Mouse (Mus musculus): ENCODE data around the gene Cntnap5a.
"Not testable (repeated sequence)": the region's sequence is repeated elsewhere in the genome, so short reads cannot be mapped to it uniquely, and the experiment has no call there.

Gene Cntnap5a

DNA sequence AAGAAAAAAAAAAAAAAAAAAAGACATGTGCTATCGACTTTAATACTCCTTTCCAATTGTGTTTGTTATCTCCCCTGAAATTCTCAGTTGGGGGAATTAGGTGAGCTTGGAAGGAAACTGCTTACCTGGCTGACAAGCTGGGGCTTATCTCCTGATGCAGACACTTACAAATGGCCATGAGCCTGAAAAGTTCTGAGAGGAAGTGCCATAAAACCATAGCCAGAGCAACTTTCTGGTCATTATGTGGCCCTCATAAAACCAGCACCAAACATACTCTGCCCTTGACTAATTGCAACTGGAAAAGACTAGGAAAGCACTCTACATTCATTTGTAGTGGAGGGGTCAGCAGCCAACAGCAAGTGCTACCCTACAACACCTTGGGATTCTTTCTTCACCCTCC is 359.5 kb downstream of the Cntnap5a start:
- DNase-seq (ENCODE audit: low spot score in 2 of 2) = no peak

DNA sequence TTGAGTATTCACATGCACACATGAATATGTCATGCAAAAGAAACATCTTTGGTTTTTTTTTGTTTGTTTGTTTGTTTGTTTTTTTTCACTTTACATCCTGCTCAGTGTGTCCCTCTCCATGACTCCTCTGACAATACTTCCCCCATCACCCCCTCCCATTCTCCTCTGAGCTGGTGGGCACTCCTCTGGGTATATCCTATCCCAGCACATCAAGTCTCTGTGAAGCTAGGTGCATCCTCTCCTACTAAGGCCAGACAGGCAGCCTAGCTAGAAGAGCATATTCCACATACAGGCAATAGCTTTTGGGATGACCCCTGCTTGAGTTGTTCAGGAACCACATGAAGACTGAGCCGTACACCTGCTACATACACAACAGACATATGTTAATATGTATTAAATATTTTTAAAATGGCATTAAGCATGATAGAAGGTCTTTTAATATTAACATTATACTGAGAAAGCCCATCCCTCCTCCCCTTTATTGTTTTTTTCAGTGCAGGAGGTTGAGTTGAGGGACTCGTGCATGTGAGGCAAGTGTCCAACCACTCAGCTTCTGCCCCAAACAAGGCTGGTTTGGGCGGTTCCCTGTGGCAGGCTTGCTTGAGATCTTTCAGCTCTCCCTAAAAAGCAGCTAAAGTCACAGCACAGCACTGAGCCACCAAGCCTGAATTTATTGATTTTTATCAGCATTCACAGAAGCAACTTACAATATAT is 422.6 kb downstream of the Cntnap5a start:
- DNase-seq (ENCODE audit: low spot score in 2 of 2) = no peak

DNA sequence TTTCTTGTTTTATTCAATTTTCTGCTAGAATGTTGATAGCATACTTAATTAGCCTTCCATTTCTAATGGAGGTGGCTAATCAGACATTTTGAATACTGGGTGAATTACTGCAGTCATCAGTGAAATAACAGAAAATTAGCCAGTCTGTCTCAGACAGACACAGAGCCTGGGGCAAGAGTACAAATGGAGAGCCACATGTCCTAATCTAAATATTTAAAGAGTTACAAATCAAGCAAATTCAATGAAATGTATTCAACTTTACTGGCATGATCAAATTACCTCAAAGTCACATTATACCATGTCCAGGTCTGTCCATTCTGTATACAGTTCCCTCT is 423.1 kb downstream of the Cntnap5a start:
- DNase-seq (ENCODE audit: low spot score in 2 of 2) = no peak

- no peak for DNase-seq (ENCODE audit: low spot score in 2 of 2)
These were observed 423.8 kb downstream of the Cntnap5a start for GRCm38 (mm10) chr1:116108381-116108780.

DNA sequence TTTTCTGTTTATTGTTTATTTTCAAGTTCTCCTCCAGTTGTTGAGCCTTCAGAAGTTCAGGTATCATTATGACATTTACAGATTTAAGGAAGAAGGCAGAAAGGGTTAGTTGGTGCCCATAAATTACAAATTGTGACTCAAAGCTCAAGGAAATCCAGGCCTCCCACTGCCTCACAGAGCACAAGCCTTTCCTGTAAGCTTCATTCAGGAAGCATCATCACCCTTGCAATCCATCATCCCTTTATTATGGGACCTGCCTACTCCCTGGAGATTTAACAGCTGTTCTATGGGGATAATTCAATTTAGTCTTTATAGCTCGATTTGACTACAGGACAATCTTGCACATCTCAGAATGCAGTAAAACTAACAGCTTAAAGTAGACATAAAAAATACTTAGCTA is 441.2 kb downstream of the Cntnap5a start:
- no peak for DNase-seq (ENCODE audit: low spot score in 2 of 2)

DNA sequence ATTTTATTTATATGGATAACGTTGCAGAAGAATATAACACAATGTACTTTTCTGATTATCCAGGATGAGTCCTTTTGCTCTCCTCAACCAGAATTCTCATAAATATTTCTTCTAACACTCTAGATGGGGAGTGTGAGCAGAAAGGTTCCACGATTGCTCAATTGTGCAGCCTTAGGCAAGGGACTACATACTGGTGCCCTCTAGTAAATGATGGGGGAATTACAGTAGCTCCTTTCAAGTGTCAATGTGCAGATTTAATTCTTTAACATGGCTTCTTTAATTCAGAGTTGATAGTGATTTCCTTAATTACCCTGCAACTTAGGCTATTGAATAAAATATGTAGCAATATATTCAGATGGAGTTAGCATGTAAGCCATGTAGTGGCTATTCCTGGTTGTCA is 442.5 kb downstream of the Cntnap5a start:
- DNase-seq (ENCODE audit: low spot score in 2 of 2) = no peak

DNA sequence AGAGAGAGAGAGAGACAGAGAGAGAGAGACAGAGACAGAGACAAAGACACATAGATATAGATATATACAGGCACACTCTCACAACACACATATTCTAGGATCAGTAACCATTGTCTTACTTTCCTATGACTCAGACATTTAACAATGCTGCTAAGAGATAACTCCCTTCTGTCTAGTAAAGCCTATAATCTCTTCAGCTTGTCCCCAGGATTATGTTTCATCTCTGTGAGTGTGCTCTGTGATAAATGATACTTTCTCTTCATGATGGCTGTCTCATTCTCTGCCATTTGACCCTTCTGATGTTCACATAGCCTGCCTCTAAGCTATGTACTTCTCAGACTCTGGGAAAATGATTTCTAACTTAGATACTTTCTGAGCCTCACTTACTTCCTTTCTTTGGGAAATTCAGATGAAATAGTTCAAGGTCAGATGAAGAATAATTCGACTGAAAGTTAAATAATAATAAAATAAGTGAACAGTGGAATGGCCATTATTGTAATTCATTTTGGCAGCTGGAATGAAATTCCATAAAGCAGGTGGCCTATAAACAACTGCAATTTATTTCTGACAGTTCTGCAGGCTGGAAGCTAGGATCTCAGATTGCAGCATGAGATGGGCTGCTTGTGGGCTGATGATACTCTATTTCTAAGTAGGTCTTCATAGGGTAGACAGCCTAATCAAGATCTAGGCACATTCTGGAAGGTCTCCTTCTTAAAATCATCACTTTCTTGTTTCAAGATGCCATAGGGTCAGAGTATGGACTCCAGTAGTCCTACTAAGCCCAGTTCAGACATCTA is 444.1 kb downstream of the Cntnap5a start:
- DNase-seq (ENCODE audit: low spot score in 2 of 2) = no peak

DNA sequence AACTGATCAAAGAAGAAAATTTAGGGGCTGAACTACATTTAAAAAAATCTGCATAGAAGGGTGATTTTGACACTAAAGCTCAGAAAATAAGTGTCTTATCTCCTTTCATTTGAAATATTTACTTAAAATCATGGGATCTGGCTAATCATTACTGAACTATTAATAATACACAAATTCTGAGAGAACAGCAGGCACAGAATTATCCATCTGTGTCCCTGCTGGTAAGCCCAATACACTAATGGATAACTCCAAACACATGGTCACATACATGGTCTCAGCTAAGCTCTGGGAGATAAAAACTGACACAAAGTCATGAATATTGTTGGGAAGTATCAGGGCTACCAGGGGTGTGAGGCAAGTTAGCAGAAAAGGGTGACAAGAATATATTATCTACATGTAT is 447.9 kb downstream of the Cntnap5a start:
- no peak for DNase-seq (ENCODE audit: low spot score in 2 of 2)

DNA sequence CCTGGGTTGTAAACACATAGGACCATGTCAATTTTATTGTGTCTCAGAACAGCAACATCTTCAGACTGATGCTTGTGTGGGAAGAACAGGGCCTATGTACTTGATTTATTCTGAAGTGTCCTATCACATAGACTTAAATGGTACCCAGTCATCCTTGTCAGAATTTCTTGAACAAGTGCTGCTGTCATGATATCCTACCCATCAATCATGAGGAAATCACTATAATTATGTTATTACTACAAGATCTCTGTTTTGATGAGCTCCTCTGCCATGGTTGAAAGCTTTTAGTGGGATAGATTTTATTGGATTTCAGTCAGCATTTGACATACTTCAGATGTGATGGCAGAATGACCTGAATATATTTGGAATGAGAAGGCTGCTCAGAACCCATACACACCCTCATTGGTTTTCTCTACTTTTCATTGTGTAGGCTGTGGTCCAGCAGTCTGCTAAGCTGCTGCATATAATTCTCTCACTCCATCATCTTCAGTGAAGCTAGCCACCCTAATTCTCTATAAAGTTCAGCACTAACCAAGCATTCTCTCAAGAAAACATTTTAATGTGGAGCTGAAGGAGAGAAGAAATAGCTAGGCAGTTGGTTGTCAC is 465.3 kb downstream of the Cntnap5a start:
- no peak for DNase-seq (ENCODE audit: low spot score in 2 of 2)

- no peak for DNase-seq (ENCODE audit: low spot score in 2 of 2)
These were observed 499.9 kb downstream of the Cntnap5a start for GRCm38 (mm10) chr1:116184471-116184870.

- DNase-seq (ENCODE audit: low spot score in 2 of 2) = not testable (repeated sequence)
These were observed 503.6 kb downstream of the Cntnap5a start for GRCm38 (mm10) chr1:116188142-116188541.

DNA sequence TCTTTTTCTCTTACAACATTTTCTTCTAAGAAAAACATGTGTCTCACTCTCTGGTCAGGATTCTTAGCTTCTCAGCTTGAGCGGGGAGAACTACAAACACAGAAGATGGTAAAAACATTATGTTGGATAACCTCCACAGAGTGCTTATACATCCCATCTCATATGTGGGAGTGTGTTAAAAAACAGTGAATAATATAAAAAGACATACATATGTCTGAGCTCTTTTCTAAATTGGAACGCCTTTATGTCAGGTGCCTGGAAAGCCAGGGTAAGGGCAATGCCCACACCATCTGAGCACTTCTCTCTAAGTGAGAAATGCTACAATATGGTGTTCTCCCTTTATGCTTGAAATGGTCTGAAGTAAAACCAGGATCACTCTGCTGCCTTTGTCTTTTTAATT is 507.7 kb downstream of the Cntnap5a start:
- DNase-seq (ENCODE audit: low spot score in 2 of 2) = no peak

GRCm38 (mm10) chr1:116216883-116217282 is 532.3 kb downstream of the Cntnap5a start:
- DNase-seq (ENCODE audit: low spot score in 2 of 2) = no peak

GRCm38 (mm10) chr1:116240538-116240937 is 556.0 kb downstream of the Cntnap5a start:
- no peak for DNase-seq (ENCODE audit: low spot score in 2 of 2)

- no peak for DNase-seq (ENCODE audit: low spot score in 2 of 2)
These were observed 559.3 kb downstream of the Cntnap5a start for GRCm38 (mm10) chr1:116243856-116244255.

- no peak for DNase-seq (ENCODE audit: low spot score in 2 of 2)
These were observed 596.6 kb downstream of the Cntnap5a start for GRCm38 (mm10) chr1:116281144-116281543.

GRCm38 (mm10) chr1:116283968-116284367 is 599.4 kb downstream of the Cntnap5a start:
- no peak for DNase-seq (ENCODE audit: low spot score in 2 of 2)

GRCm38 (mm10) chr1:116306555-116306954 is 622.0 kb downstream of the Cntnap5a start:
- DNase-seq (ENCODE audit: low spot score in 2 of 2) = no peak

GRCm38 (mm10) chr1:116311512-116311911 is 627.0 kb downstream of the Cntnap5a start:
- no peak for DNase-seq (ENCODE audit: low spot score in 2 of 2)

- peak in 1 of 2 experiments; percentile 4 for DNase-seq (ENCODE audit: low spot score in 2 of 2)
These were observed 628.7 kb downstream of the Cntnap5a start for GRCm38 (mm10) chr1:116313269-116313668.

DNA sequence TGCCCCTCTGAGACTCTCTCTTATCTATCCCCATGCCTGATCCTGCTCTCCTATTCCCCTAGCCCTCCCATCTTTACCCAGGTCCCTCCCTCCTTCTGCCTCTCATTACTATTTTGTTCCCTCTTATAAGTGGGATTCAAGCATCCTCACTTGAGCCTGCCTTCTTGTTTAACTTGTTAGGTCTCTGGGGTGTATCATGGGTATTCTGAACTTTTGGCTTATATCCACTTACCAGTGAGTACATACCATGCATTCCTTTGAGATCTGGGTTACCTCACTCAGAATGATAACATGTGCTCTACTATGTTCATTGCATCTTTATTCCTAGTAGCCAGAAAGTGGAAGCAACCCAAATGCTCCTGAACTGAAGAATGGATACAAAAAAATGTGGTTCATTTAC is 639.9 kb downstream of the Cntnap5a start:
- no peak for DNase-seq (ENCODE audit: low spot score in 2 of 2)

DNA sequence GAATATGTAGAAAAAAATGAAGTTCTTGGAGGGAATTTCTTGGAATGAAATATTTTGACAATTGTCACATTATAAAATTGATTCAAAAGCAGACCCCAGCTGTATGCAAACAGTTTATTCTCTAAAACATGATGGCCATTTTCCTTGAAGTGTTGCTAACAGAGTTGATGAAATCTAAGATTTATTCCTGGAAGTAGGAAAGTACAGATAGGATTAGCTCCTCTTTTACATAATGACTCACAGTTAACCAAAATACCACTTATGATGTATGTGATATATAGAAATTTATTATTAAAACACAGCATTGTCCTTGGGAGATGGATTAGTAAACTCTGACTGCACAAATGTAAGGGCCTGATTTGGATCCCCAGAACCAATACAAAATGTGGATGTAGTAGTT is 669.1 kb downstream of the Cntnap5a start:
- no peak for DNase-seq (ENCODE audit: low spot score in 2 of 2)

DNA sequence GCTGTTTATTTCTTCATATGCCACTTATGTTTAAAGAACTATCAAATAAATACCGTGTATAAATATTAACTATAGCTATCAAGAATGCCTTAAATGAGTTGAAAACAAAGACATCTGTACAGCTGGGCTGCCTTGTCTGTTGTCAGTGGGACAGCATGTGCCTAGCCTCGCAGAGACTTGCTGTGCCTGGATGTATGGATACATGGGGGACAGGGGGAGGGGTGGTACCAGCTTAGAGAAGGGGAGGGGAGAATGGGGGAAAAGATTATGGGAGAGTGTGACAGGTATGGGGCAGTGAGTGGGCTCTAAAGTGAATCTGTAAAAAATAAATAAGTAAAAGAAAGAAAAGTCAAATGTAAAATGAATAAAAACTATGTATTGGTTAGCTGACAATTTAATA is 681.0 kb downstream of the Cntnap5a start:
- DNase-seq (ENCODE audit: low spot score in 2 of 2) = no peak

Measured in frontal cortex, postnatal 25 days (tissue).